Mouse (Mus musculus) cortical plate, adult 2 months (tissue): Measurements from ENCODE around the gene Wdfy1.

Experiments used
- CTCF ChIP-seq: fragments of 200-500 bp; IDR thresholded peaks from 2 replicates; pipeline ENCODE4 v1.5.1; 2011; ENCODE audit warnings: mild to moderate bottlenecking, control low read depth, low read length; ENCODE audit not compliant: insufficient read depth; ENCODE audit errors: extremely low read depth
- POLR2A ChIP-seq: fragments of 200-500 bp; IDR thresholded peaks from 2 replicates; pipeline ENCODE4 v1.6.1; 2011; ENCODE audit warnings: mild to moderate bottlenecking, low read length, control low read depth; ENCODE audit not compliant: insufficient read depth; ENCODE audit errors: extremely low read depth

GRCm38 (mm10) chr1:79741002-79741401, 34.9 kb downstream of the Wdfy1 start:
- TF ChIP-seq CTCF (no peak), POLR2A (no peak)
